Mouse (Mus musculus): ENCODE results near the gene Iqch.

GRCm38 (mm10) chr9:63373315-63373714, 229.0 kb downstream of the Iqch start:
- no peak for TF ChIP-seq CTCF (IDR thresholded peaks at IDR 0.05; ENCODE audit: borderline replicate concordance, insufficient read depth, low read length)
- TF ChIP-seq POLR2A (IDR thresholded peaks at IDR 0.05; ENCODE audit: low read depth, low read length) = no peak
